Mouse (Mus musculus) lung, embryonic 16.5 days (tissue): ENCODE measurements around the gene T2. TPM values are rescaled to one million over a fixed set of nuclear protein-coding genes. Genes with fewer than 3 reads are reported as not detected.
A peak's percentile ranks its signal among the peaks of the same experiment; 100 is the strongest.

Source experiments
- ATAC-seq: fragments of 200-750 bp; cut with Nextera tagmentation; 2 replicates; pipeline ENCODE4 v1.8.0; 2017; ENCODE audit warnings: low read depth, mild to moderate bottlenecking, moderate library complexity
- H3K27ac ChIP-seq: fragments of 300-500 bp; sonication (generic); 2 replicates; pipeline ENCODE4 v1.5.1; 2014; ENCODE audit warnings: mild to moderate bottlenecking, control low read depth, low read length
- H3K27me3 ChIP-seq: fragments of 300-500 bp; sonication (generic); 2 replicates; pipeline ENCODE4 v1.6.1; 2014; ENCODE audit warnings: low read depth, low read length, mixed read lengths; ENCODE audit not compliant: control insufficient read depth, insufficient read depth
- H3K36me3 ChIP-seq: fragments of 300-500 bp; sonication (generic); 2 replicates; pipeline ENCODE4 v1.6.1; 2014; ENCODE audit warnings: low read length; ENCODE audit not compliant: control insufficient read depth, insufficient read depth
- H3K4me1 ChIP-seq: fragments of 300-500 bp; sonication (generic); replicated peaks from 2 replicates; pipeline ENCODE4 v1.6.1; 2014; ENCODE audit warnings: low read length, mixed read lengths; ENCODE audit not compliant: control insufficient read depth, insufficient read depth
- H3K4me2 ChIP-seq: fragments of 300-500 bp; sonication (generic); 2 replicates; pipeline ENCODE4 v1.6.1; 2014; ENCODE audit warnings: low read depth, low read length, control low read depth
- H3K4me3 ChIP-seq: fragments of 300-500 bp; sonication (generic); 2 replicates; pipeline ENCODE4 v1.5.1; 2014; ENCODE audit warnings: mild to moderate bottlenecking, low read length, control low read depth
- H3K9ac ChIP-seq: fragments of 300-500 bp; sonication (generic); 2 replicates; pipeline ENCODE4 v1.6.1; 2014; ENCODE audit warnings: low read length, control low read depth
- H3K9me3 ChIP-seq: fragments of 300-500 bp; sonication (generic); 2 replicates; pipeline ENCODE4 v1.6.1; 2016; ENCODE audit warnings: low read length; ENCODE audit not compliant: control insufficient read depth
- WGBS: fragments of 180-500 bp; shearing (Covaris S2); extraction: QIAGEN DNeasy Blood & Tissue Kit; methylation state at CpG from one replicate; pipeline ENCODE4 v1.1.7; 2014; 5-methylcytosine and 5-hydroxymethylcytosine counted together
- polyA plus RNA-seq: library from polyadenylated mRNA; unstranded; fragments of >200 nt; fragmentation: Nextera tagmentation; extraction: Ambion mirVana; gene quantifications from 2 replicates; pipeline ENCODE4 v1.2.1, GENCODE M21; 2015

The T2 gene
- polyA plus RNA-seq, 1 experiment from 2014 or later, result 0.73 TPM

GRCm38 (mm10) chr17:8429436-8429835 lies 73.6 kb downstream of the T2 start:
- Histone ChIP-seq H3K27me3 (peaks cover 68% of the 10 kb centered on the region), H3K4me3 (no peak overlapping the region), H3K27ac (no peak overlapping the region), H3K9me3 (no peaks in the 10 kb centered on the region), H3K36me3 (no peaks in the 10 kb centered on the region), H3K9ac (no peak overlapping the region), H3K4me2 (no peak overlapping the region), H3K4me1 (peaks cover 9% of the 10 kb centered on the region)
- no peak for ATAC-seq
- 2% methylated on average over 16 of the region's 16 CpGs for WGBS

GRCm38 (mm10) chr17:8429896-8430295 lies 74.1 kb downstream of the T2 start:
- no peaks in the 10 kb centered on the region for H3K36me3 ChIP-seq
- H3K4me3 ChIP-seq, result no peak overlapping the region
- ATAC-seq, result no peak
- H3K4me1 ChIP-seq, result peaks cover 9% of the 10 kb centered on the region
- H3K4me2 ChIP-seq, result no peak overlapping the region
- H3K27me3 ChIP-seq, result peaks cover 72% of the 10 kb centered on the region
- WGBS, result 8% methylated on average over 5 of the region's 5 CpGs
- H3K9ac ChIP-seq, result no peak overlapping the region
- no peaks in the 10 kb centered on the region for H3K9me3 ChIP-seq
- H3K27ac ChIP-seq, result no peak overlapping the region

- H3K4me2 ChIP-seq, result no peak overlapping the region
- no peak for ATAC-seq
- no peak overlapping the region for H3K4me3 ChIP-seq
- H3K36me3 ChIP-seq, result no peaks in the 10 kb centered on the region
- H3K27ac ChIP-seq, result no peak overlapping the region
- H3K4me1 ChIP-seq, result peaks cover 9% of the 10 kb centered on the region
- WGBS, result 3% methylated on average over 17 of the region's 17 CpGs
- no peak overlapping the region for H3K9ac ChIP-seq
- peaks cover 94% of the 10 kb centered on the region for H3K27me3 ChIP-seq
- H3K9me3 ChIP-seq, result no peaks in the 10 kb centered on the region
Measured at GRCm38 (mm10) chr17:8432179-8432800, 76.5 kb downstream of the T2 start.

GRCm38 (mm10) chr17:8433121-8433977 lies 77.6 kb downstream of the T2 start:
- Histone ChIP-seq H3K36me3 (no peaks in the 10 kb centered on the region), H3K27ac (no peak overlapping the region), H3K4me2 (peak overlapping the region; percentile 53), H3K4me1 (peaks cover 9% of the 10 kb centered on the region), H3K9me3 (no peaks in the 10 kb centered on the region), H3K27me3 (peaks cover 91% of the 10 kb centered on the region), H3K9ac (no peak overlapping the region), H3K4me3 (peak overlapping the region; percentile 30)
- ATAC-seq, result no peak
- under 1% methylated on average over 49 of the region's 52 CpGs for WGBS

- WGBS, result under 1% methylated on average over 65 of the region's 65 CpGs
- Histone ChIP-seq H3K4me2 (peak within 1 kb of the TSS; percentile 53), H3K27ac (no peak within 1 kb of the TSS), H3K27me3 (peaks cover 82% of the 10 kb centered on the region), H3K36me3 (no peaks in the 10 kb centered on the region), H3K4me3 (peak within 1 kb of the TSS; percentile 30), H3K4me1 (peaks cover 9% of the 10 kb centered on the region), H3K9me3 (no peaks in the 10 kb centered on the region), H3K9ac (no peak within 1 kb of the TSS)
- ATAC-seq, result 0 out of 2 replicates have a peak, but pooled peaks have one; percentile 12
Measured at GRCm38 (mm10) chr17:8433978-8434960, 78.5 kb downstream of the T2 start, which contains the start of gene T. Gene T (plus strand): TSS chr17:8434423.

GRCm38 (mm10) chr17:8436184-8436583 lies 80.4 kb downstream of the T2 start:
- Histone ChIP-seq H3K4me2 (no peak overlapping the region), H3K27ac (no peak overlapping the region), H3K9me3 (no peaks in the 10 kb centered on the region), H3K4me3 (no peak overlapping the region), H3K4me1 (peaks cover 9% of the 10 kb centered on the region), H3K27me3 (peaks cover 63% of the 10 kb centered on the region), H3K36me3 (no peaks in the 10 kb centered on the region), H3K9ac (no peak overlapping the region)
- ATAC-seq, result no peak
- WGBS, result 48% methylated on average over 7 of the region's 7 CpGs

GRCm38 (mm10) chr17:8444062-8444461 lies 88.3 kb downstream of the T2 start:
- no peaks in the 10 kb centered on the region for H3K4me1 ChIP-seq
- no peak overlapping the region for H3K27ac ChIP-seq
- no peak overlapping the region for H3K9ac ChIP-seq
- no peaks in the 10 kb centered on the region for H3K9me3 ChIP-seq
- WGBS, result 45% methylated on average over 3 of the region's 3 CpGs
- H3K4me3 ChIP-seq, result no peak overlapping the region
- no peak overlapping the region for H3K4me2 ChIP-seq
- H3K27me3 ChIP-seq, result no peaks in the 10 kb centered on the region; the same call in 1 of the 2 replicates
- H3K36me3 ChIP-seq, result no peaks in the 10 kb centered on the region
- no peak for ATAC-seq

- Histone ChIP-seq H3K4me2 (no peak overlapping the region), H3K9me3 (no peaks in the 10 kb centered on the region)
- no peak for ATAC-seq
Measured at GRCm38 (mm10) chr17:8447676-8448192, 91.9 kb downstream of the T2 start.

More at GRCm38 (mm10) chr17:8447676-8448192, 91.9 kb downstream of the T2 start:
- no peaks in the 10 kb centered on the region for H3K36me3 ChIP-seq
- no peak overlapping the region for H3K27ac ChIP-seq
- 22% methylated on average over 9 of the region's 9 CpGs for WGBS
- H3K4me1 ChIP-seq, result no peaks in the 10 kb centered on the region
- no peak overlapping the region for H3K9ac ChIP-seq
- H3K27me3 ChIP-seq, result no peaks in the 10 kb centered on the region; the same call in 1 of the 2 replicates
- no peak overlapping the region for H3K4me3 ChIP-seq
